Mouse (Mus musculus) spleen, adult 18-20 months (tissue): ENCODE data around the gene Npdc1.
"Not testable (repeated sequence)": the region's sequence is repeated elsewhere in the genome, so short reads cannot be mapped to it uniquely, and the experiment has no call there.

ENCODE experiments used
- DNase-seq, 2 experiments: peaks; one replicate each; pipeline ENCODE4 v3.0.0; 2022; ENCODE audit warnings: mixed read lengths in 2 of 2

Gene Npdc1

GRCm38 (mm10) chr2:25395721-25396596, 3.2 kb upstream of the Npdc1 start, which contains the start of gene Entpd2:
Entpd2 (plus strand) TSS chr2:25395874.
- DNase-seq: no peak

GRCm38 (mm10) chr2:25396597-25396983, 2.6 kb upstream of the Npdc1 start:
- DNase-seq: no peak

GRCm38 (mm10) chr2:25397010-25397409, 2.1 kb upstream of the Npdc1 start:
- no peak for DNase-seq

- DNase-seq: no peak
Measured at GRCm38 (mm10) chr2:25398065-25398464, 1.1 kb upstream of the Npdc1 start.

- no peak for DNase-seq
Measured at GRCm38 (mm10) chr2:25400291-25400690, 1.1 kb downstream of the Npdc1 start.

GRCm38 (mm10) chr2:25400764-25401163, 1.6 kb downstream of the Npdc1 start:
- DNase-seq: no peak

- DNase-seq: peak; percentile 47 to 78
Measured at GRCm38 (mm10) chr2:25402377-25402971, 3.3 kb downstream of the Npdc1 start.

- peak in 1 of 2 experiments; percentile 30 for DNase-seq
Measured at GRCm38 (mm10) chr2:25402972-25403601, 3.9 kb downstream of the Npdc1 start.

GRCm38 (mm10) chr2:25403994-25404393, 4.8 kb downstream of the Npdc1 start:
- DNase-seq: no peak

GRCm38 (mm10) chr2:25408908-25409307, 9.8 kb downstream of the Npdc1 start:
- no peak for DNase-seq

- DNase-seq: not testable (repeated sequence)
Measured at GRCm38 (mm10) chr2:25413436-25413835, 14.3 kb downstream of the Npdc1 start.

- no peak for DNase-seq
Measured at GRCm38 (mm10) chr2:25417426-25417825, 18.3 kb downstream of the Npdc1 start.

- DNase-seq: peak in 1 of 2 experiments; percentile 52
Measured at GRCm38 (mm10) chr2:25421896-25422295, 22.7 kb downstream of the Npdc1 start.

- DNase-seq: peak in 1 of 2 experiments; percentile 34
Measured at GRCm38 (mm10) chr2:25422587-25423410, 23.6 kb downstream of the Npdc1 start, which contains the start of gene Fut7. Fut7 (plus strand) TSS chr2:25423267.

- DNase-seq: no peak
Measured at GRCm38 (mm10) chr2:25423626-25424025, 24.5 kb downstream of the Npdc1 start.

- DNase-seq: no peak
Measured at GRCm38 (mm10) chr2:25425481-25425880, 26.3 kb downstream of the Npdc1 start.

- DNase-seq: peak; percentile 56 to 78
Measured at GRCm38 (mm10) chr2:25426721-25427191, 27.6 kb downstream of the Npdc1 start.

GRCm38 (mm10) chr2:25427256-25427655, 28.1 kb downstream of the Npdc1 start:
- no peak for DNase-seq

- peak; percentile 91 to 92 for DNase-seq
Measured at GRCm38 (mm10) chr2:25428442-25429236, 29.5 kb downstream of the Npdc1 start, which contains the start of gene Abca2. Abca2 (plus strand) TSS chr2:25428703.

- no peak for DNase-seq
Measured at GRCm38 (mm10) chr2:25429435-25430180, 30.5 kb downstream of the Npdc1 start.
